Mouse (Mus musculus): ENCODE results near the gene Cadps2. TPM values are rescaled to one million over a fixed set of nuclear protein-coding genes. Genes with fewer than 3 reads are reported as not detected.

The Cadps2 gene
- polyA plus RNA-seq, 1 experiment from 2014 or later = 7.5 TPM

- H3K9me3 ChIP-seq (replicated peaks) = no peaks in the 10 kb centered on the region
- no peak overlapping the region for H3K9ac ChIP-seq
- no peak overlapping the region for H3K27ac ChIP-seq (replicated peaks)
- WGBS = 80% methylated on average over 2 of the region's 2 CpGs
- H3K4me2 ChIP-seq (replicated peaks) = no peak overlapping the region
- H3K27me3 ChIP-seq = no peaks in the 10 kb centered on the region
- H3K4me1 ChIP-seq = no peaks in the 10 kb centered on the region
- H3K36me3 ChIP-seq = no peaks in the 10 kb centered on the region
- no peak overlapping the region for H3K4me3 ChIP-seq (replicated peaks)
- no peak for ATAC-seq (ENCODE audit: insufficient number of reproducible peaks, low FRiP score, low TSS enrichment, low read depth)
These were observed 478.6 kb downstream of the Cadps2 start for GRCm38 (mm10) chr6:23360596-23360995.

GRCm38 (mm10) chr6:23356141-23356540, 483.1 kb downstream of the Cadps2 start:
- no peak for ATAC-seq (ENCODE audit: insufficient number of reproducible peaks, low FRiP score, low TSS enrichment, low read depth)
- Histone ChIP-seq H3K27me3 (no peaks in the 10 kb centered on the region), H3K27ac (replicated peaks) (no peak overlapping the region), H3K9ac (no peak overlapping the region), H3K36me3 (no peaks in the 10 kb centered on the region), H3K4me2 (replicated peaks) (no peak overlapping the region), H3K4me1 (no peaks in the 10 kb centered on the region), H3K4me3 (replicated peaks) (no peak overlapping the region), H3K9me3 (replicated peaks) (no peaks in the 10 kb centered on the region)
- 39% methylated on average over 4 of the region's 4 CpGs for WGBS

GRCm38 (mm10) chr6:23353480-23353879, 485.7 kb downstream of the Cadps2 start:
- Histone ChIP-seq H3K9ac (no peak overlapping the region), H3K4me3 (replicated peaks) (no peak overlapping the region), H3K9me3 (replicated peaks) (no peaks in the 10 kb centered on the region), H3K4me1 (no peaks in the 10 kb centered on the region), H3K36me3 (no peaks in the 10 kb centered on the region), H3K27me3 (no peaks in the 10 kb centered on the region), H3K4me2 (replicated peaks) (no peak overlapping the region), H3K27ac (replicated peaks) (no peak overlapping the region)
- 7% methylated on average over 7 of the region's 7 CpGs for WGBS
- ATAC-seq (ENCODE audit: insufficient number of reproducible peaks, low FRiP score, low TSS enrichment, low read depth) = no peak

- H3K27me3 ChIP-seq = no peaks in the 10 kb centered on the region
- no peaks in the 10 kb centered on the region for H3K36me3 ChIP-seq
- ATAC-seq (ENCODE audit: insufficient number of reproducible peaks, low FRiP score, low TSS enrichment, low read depth) = no peak
- no peaks in the 10 kb centered on the region for H3K9me3 ChIP-seq (replicated peaks)
- no peak overlapping the region for H3K4me2 ChIP-seq (replicated peaks)
- no peak overlapping the region for H3K27ac ChIP-seq (replicated peaks)
- WGBS = 80% methylated on average over 7 of the region's 7 CpGs
- H3K4me3 ChIP-seq (replicated peaks) = no peak overlapping the region
- H3K9ac ChIP-seq = no peak overlapping the region
- H3K4me1 ChIP-seq = no peaks in the 10 kb centered on the region
These were observed 501.7 kb downstream of the Cadps2 start for GRCm38 (mm10) chr6:23337411-23338063.

GRCm38 (mm10) chr6:23314945-23315344, 524.3 kb downstream of the Cadps2 start:
- WGBS = 76% methylated on average over 8 of the region's 8 CpGs
- no peaks in the 10 kb centered on the region for H3K27me3 ChIP-seq
- no peak for ATAC-seq (ENCODE audit: insufficient number of reproducible peaks, low FRiP score, low TSS enrichment, low read depth)

GRCm38 (mm10) chr6:23314291-23314690, 524.9 kb downstream of the Cadps2 start:
- no peak for ATAC-seq (ENCODE audit: insufficient number of reproducible peaks, low FRiP score, low TSS enrichment, low read depth)

More at GRCm38 (mm10) chr6:23314945-23315344, 524.3 kb downstream of the Cadps2 start:
- Histone ChIP-seq H3K27ac (replicated peaks) (no peak overlapping the region), H3K36me3 (no peaks in the 10 kb centered on the region), H3K4me2 (replicated peaks) (no peak overlapping the region), H3K9me3 (replicated peaks) (no peaks in the 10 kb centered on the region), H3K9ac (no peak overlapping the region), H3K4me3 (replicated peaks) (no peak overlapping the region), H3K4me1 (no peaks in the 10 kb centered on the region)

GRCm38 (mm10) chr6:23306046-23306445, 533.2 kb downstream of the Cadps2 start:
- Histone ChIP-seq H3K36me3 (no peaks in the 10 kb centered on the region), H3K27ac (replicated peaks) (no peak overlapping the region), H3K4me1 (no peaks in the 10 kb centered on the region), H3K4me3 (replicated peaks) (no peak overlapping the region), H3K4me2 (replicated peaks) (no peak overlapping the region), H3K27me3 (no peaks in the 10 kb centered on the region), H3K9me3 (replicated peaks) (no peaks in the 10 kb centered on the region), H3K9ac (no peak overlapping the region)
- ATAC-seq (ENCODE audit: insufficient number of reproducible peaks, low FRiP score, low TSS enrichment, low read depth) = peak; percentile 53; the same call in 1 of the 2 replicates
- WGBS = 80% methylated on average over 6 of the region's 6 CpGs

More at GRCm38 (mm10) chr6:23314291-23314690, 524.9 kb downstream of the Cadps2 start:
- Histone ChIP-seq H3K36me3 (no peaks in the 10 kb centered on the region), H3K27me3 (no peaks in the 10 kb centered on the region), H3K4me1 (no peaks in the 10 kb centered on the region), H3K27ac (replicated peaks) (no peak overlapping the region), H3K9me3 (replicated peaks) (no peaks in the 10 kb centered on the region), H3K9ac (no peak overlapping the region), H3K4me2 (replicated peaks) (no peak overlapping the region), H3K4me3 (replicated peaks) (no peak overlapping the region)
- WGBS = 56% methylated on average over 5 of the region's 5 CpGs

GRCm38 (mm10) chr6:23298596-23298995, 540.6 kb downstream of the Cadps2 start:
- Histone ChIP-seq H3K36me3 (no peaks in the 10 kb centered on the region), H3K27ac (replicated peaks) (no peak overlapping the region), H3K4me2 (replicated peaks) (no peak overlapping the region), H3K9ac (no peak overlapping the region), H3K4me3 (replicated peaks) (no peak overlapping the region), H3K27me3 (no peaks in the 10 kb centered on the region), H3K4me1 (no peaks in the 10 kb centered on the region), H3K9me3 (replicated peaks) (no peaks in the 10 kb centered on the region)
- 81% methylated on average over 2 of the region's 2 CpGs for WGBS
- ATAC-seq (ENCODE audit: insufficient number of reproducible peaks, low FRiP score, low TSS enrichment, low read depth) = no peak

- Histone ChIP-seq H3K9me3 (replicated peaks) (no peaks in the 10 kb centered on the region), H3K4me1 (no peaks in the 10 kb centered on the region), H3K4me3 (replicated peaks) (no peak overlapping the region), H3K36me3 (no peaks in the 10 kb centered on the region), H3K9ac (no peak overlapping the region), H3K4me2 (replicated peaks) (no peak overlapping the region), H3K27ac (replicated peaks) (no peak overlapping the region), H3K27me3 (no peaks in the 10 kb centered on the region)
- no peak for ATAC-seq (ENCODE audit: insufficient number of reproducible peaks, low FRiP score, low TSS enrichment, low read depth)
- 87% methylated on average over 4 of the region's 4 CpGs for WGBS
These were observed 544.5 kb downstream of the Cadps2 start for GRCm38 (mm10) chr6:23294685-23295084.

- no peaks in the 10 kb centered on the region for H3K9me3 ChIP-seq (replicated peaks)
- 73% methylated on average over 4 of the region's 4 CpGs for WGBS
- no peak overlapping the region for H3K4me3 ChIP-seq (replicated peaks)
- H3K27me3 ChIP-seq = no peaks in the 10 kb centered on the region
- no peak overlapping the region for H3K27ac ChIP-seq (replicated peaks)
- H3K36me3 ChIP-seq = no peaks in the 10 kb centered on the region
- no peak for ATAC-seq (ENCODE audit: insufficient number of reproducible peaks, low FRiP score, low TSS enrichment, low read depth)
- no peaks in the 10 kb centered on the region for H3K4me1 ChIP-seq
- no peak overlapping the region for H3K4me2 ChIP-seq (replicated peaks)
- no peak overlapping the region for H3K9ac ChIP-seq
These were observed 550.5 kb downstream of the Cadps2 start for GRCm38 (mm10) chr6:23288752-23289151.

GRCm38 (mm10) chr6:23281514-23281820, 557.8 kb downstream of the Cadps2 start:
- 41% methylated on average over 9 of the region's 9 CpGs for WGBS
- H3K9me3 ChIP-seq (replicated peaks) = no peaks in the 10 kb centered on the region
- no peaks in the 10 kb centered on the region; the same call in 1 of the 2 replicates for H3K4me1 ChIP-seq
- no peak overlapping the region for H3K9ac ChIP-seq
- H3K27ac ChIP-seq (replicated peaks) = no peak overlapping the region
- H3K36me3 ChIP-seq = no peaks in the 10 kb centered on the region
- H3K4me3 ChIP-seq (replicated peaks) = no peak overlapping the region
- H3K4me2 ChIP-seq (replicated peaks) = no peak overlapping the region
- no peak for ATAC-seq (ENCODE audit: insufficient number of reproducible peaks, low FRiP score, low TSS enrichment, low read depth)
- no peaks in the 10 kb centered on the region for H3K27me3 ChIP-seq

GRCm38 (mm10) chr6:23280811-23281513, 558.3 kb downstream of the Cadps2 start:
- Histone ChIP-seq H3K4me2 (replicated peaks) (no peak overlapping the region), H3K27me3 (no peaks in the 10 kb centered on the region), H3K4me3 (replicated peaks) (no peak overlapping the region), H3K36me3 (no peaks in the 10 kb centered on the region), H3K4me1 (no peaks in the 10 kb centered on the region; the same call in 1 of the 2 replicates), H3K9ac (no peak overlapping the region), H3K9me3 (replicated peaks) (no peaks in the 10 kb centered on the region), H3K27ac (replicated peaks) (no peak overlapping the region)
- 0 out of 2 replicates have a peak, but pooled peaks have one; percentile 43 for ATAC-seq (ENCODE audit: insufficient number of reproducible peaks, low FRiP score, low TSS enrichment, low read depth)
- WGBS = 17% methylated on average over 15 of the region's 15 CpGs
